In genomic region chr17:44436536-44437043, GRCm38 (mm10) we compare ENCODE assay signal across 25 mouse cellular contexts.
"Had no signal": no experiment of that assay in that cellular context is flagged by ENCODE, and none has a peak within 500 bp of the region (broad histone marks: within the 10 kb centered on the region; RNA-seq: fewer than 3 reads in every experiment).

No protein-coding gene starts in this region.

- H3K9me3 ChIP-seq: lung, embryonic 15.5 days; megakaryocyte, embryonic 14.5 days; midbrain, embryonic 10.5 days; neural tube, embryonic 12.5 days; neural tube, embryonic 15.5 days had no signal

- H3K4me3 ChIP-seq: layer of hippocampus, adult 2 months; lung, embryonic 15.5 days; megakaryocyte, embryonic 14.5 days; midbrain, embryonic 10.5 days; neural tube, embryonic 12.5 days; neural tube, embryonic 15.5 days had no signal

- H3K4me2 ChIP-seq: liver, embryonic 11.5 days; lung, embryonic 15.5 days; neural tube, embryonic 12.5 days; neural tube, embryonic 15.5 days had no signal

- H3K27ac ChIP-seq: kidney, postnatal 0 days; layer of hippocampus, adult 2 months; liver, embryonic 14.5 days; lung, embryonic 15.5 days; midbrain, embryonic 10.5 days; neural tube, embryonic 12.5 days; neural tube, embryonic 15.5 days had no signal

- H3K4me1 ChIP-seq: lung, embryonic 15.5 days; neural tube, embryonic 12.5 days had no signal

- DNase-seq: kidney, adult 2 months; kidney, postnatal 25 days; layer of hippocampus, adult 9-11 months; lung, adult 18-20 months; lung, postnatal 14 days; lung, postnatal 4 days; midbrain, embryonic 14.5 days; right cerebral cortex, adult 18-20 months; right cerebral cortex, postnatal 14 days; right cerebral cortex, postnatal 4 days; spleen, adult 18-20 months; thymus, adult 2 months; thymus, postnatal 14 days; thymus, postnatal 4 days had no signal

- H3K36me3 ChIP-seq: lung, embryonic 15.5 days; midbrain, embryonic 10.5 days; neural tube, embryonic 12.5 days; neural tube, embryonic 15.5 days had no signal

- H3K27me3 ChIP-seq: lung, embryonic 15.5 days; neural tube, embryonic 12.5 days; neural tube, embryonic 15.5 days had no signal

- ATAC-seq: inflammation-experienced regulatory T-cells, adult 6 months; intestine, embryonic 16.5 days had no signal

- H3K9ac ChIP-seq: liver, embryonic 14.5 days; lung, embryonic 15.5 days; neural tube, embryonic 12.5 days; neural tube, embryonic 15.5 days had no signal
